In genomic region chr7:132599071-132599975, GRCm38 (mm10) we compare ENCODE assay signal across 8 mouse cellular contexts. TPM values are rescaled to one million over a fixed set of nuclear protein-coding genes. Genes with fewer than 3 reads are reported as not detected.
DNase-seq lines count a peak whose midpoint lies in the region; ATAC-seq lines count a peak whose summit lies in the region.

Nkx1-2 (minus strand) TSS chr7:132599637.

- H3K9me3 ChIP-seq in lung, embryonic 16.5 days (ENCODE audit: control insufficient read depth, low read length), result no peaks in the 10 kb centered on the region
- H3K9me3 ChIP-seq in embryonic facial prominence, embryonic 14.5 days (ENCODE audit: control insufficient read depth, low read length), result no peaks in the 10 kb centered on the region
- H3K9me3 ChIP-seq in limb, embryonic 13.5 days, result no peaks in the 10 kb centered on the region
- no peaks in the 10 kb centered on the region for H3K9me3 ChIP-seq in stomach, embryonic 14.5 days (ENCODE audit: control insufficient read depth, low read depth, low read length)

- H3K36me3 ChIP-seq in lung, embryonic 16.5 days (ENCODE audit: control insufficient read depth, insufficient read depth, low read length), result no peaks in the 10 kb centered on the region
- no peaks in the 10 kb centered on the region for H3K36me3 ChIP-seq in embryonic facial prominence, embryonic 14.5 days (ENCODE audit: control insufficient read depth, insufficient read depth, low read length)
- no peaks in the 10 kb centered on the region for H3K36me3 ChIP-seq in limb, embryonic 13.5 days
- no peaks in the 10 kb centered on the region for H3K36me3 ChIP-seq in stomach, embryonic 14.5 days (ENCODE audit: control insufficient read depth, insufficient read depth, low read length)

- peak; percentile 44; the same call in 1 of the 2 replicates for ATAC-seq in lung, embryonic 16.5 days (ENCODE audit: low read depth)
- ATAC-seq in embryonic facial prominence, embryonic 14.5 days (ENCODE audit: low read depth), result no peak
- 0 out of 2 replicates have a peak, but pooled peaks have one; percentile 16 for ATAC-seq in limb, embryonic 13.5 days (ENCODE audit: low FRiP score, low read depth)
- peak; percentile 20; the same call in 1 of the 2 replicates for ATAC-seq in stomach, embryonic 14.5 days (ENCODE audit: insufficient number of reproducible peaks, insufficient read depth, low FRiP score, low read depth)

- H3K4me3 ChIP-seq in lung, embryonic 16.5 days (ENCODE audit: low read length), result peak within 1 kb of the TSS; percentile 42
- H3K4me3 ChIP-seq in embryonic facial prominence, embryonic 14.5 days (ENCODE audit: low read depth, low read length), result peak within 1 kb of the TSS; percentile 41
- peak within 1 kb of the TSS; percentile 54 for H3K4me3 ChIP-seq in limb, embryonic 13.5 days
- peak within 1 kb of the TSS; percentile 29 for H3K4me3 ChIP-seq in stomach, embryonic 14.5 days (ENCODE audit: low read depth, low read length)

- DNase-seq in lung, postnatal 14 days, result no peak
- peak; percentile 33 for DNase-seq in embryonic facial prominence, embryonic 14.5 days (ENCODE audit: low spot score)
- DNase-seq in adrenal gland, adult 8-10 months, result no peak
- no peak for DNase-seq in urinary bladder, adult 18-20 months (ENCODE audit: low spot score in 2 of 2)
- DNase-seq in layer of hippocampus, adult 11-12 months (ENCODE audit: low spot score), result no peak

- no peak within 1 kb of the TSS for H3K9ac ChIP-seq in lung, embryonic 16.5 days (ENCODE audit: low read length)
- H3K9ac ChIP-seq in embryonic facial prominence, embryonic 14.5 days (ENCODE audit: low read depth, low read length), result peak within 1 kb of the TSS; percentile 25; the same call in 1 of the 2 replicates
- H3K9ac ChIP-seq in limb, embryonic 13.5 days, result peak within 1 kb of the TSS; percentile 63
- H3K9ac ChIP-seq in stomach, embryonic 14.5 days (replicated peaks; ENCODE audit: low read depth, low read length), result no peak within 1 kb of the TSS

- H3K4me1 ChIP-seq in lung, embryonic 16.5 days (replicated peaks; ENCODE audit: control insufficient read depth, insufficient read depth, low read length), result peaks cover 19% of the 10 kb centered on the region
- H3K4me1 ChIP-seq in embryonic facial prominence, embryonic 14.5 days (ENCODE audit: control insufficient read depth, insufficient read depth, low read length), result peaks cover 13% of the 10 kb centered on the region
- peaks cover 36% of the 10 kb centered on the region for H3K4me1 ChIP-seq in limb, embryonic 13.5 days
- 0 out of 2 replicates have a peak, but pooled peaks cover 13% of the 10 kb centered on the region for H3K4me1 ChIP-seq in stomach, embryonic 14.5 days (ENCODE audit: control insufficient read depth, insufficient read depth, low read length)

- WGBS in lung, embryonic 16.5 days, result under 1% methylated on average over 48 of the region's 52 CpGs
- under 1% methylated on average over 43 of the region's 52 CpGs for WGBS in embryonic facial prominence, embryonic 14.5 days
- 1% methylated on average over 51 of the region's 52 CpGs for WGBS in limb, embryonic 13.5 days
- under 1% methylated on average over 52 of the region's 52 CpGs for WGBS in stomach, embryonic 14.5 days

- peak within 1 kb of the TSS; percentile 63 for H3K4me2 ChIP-seq in lung, embryonic 16.5 days (ENCODE audit: low read depth, low read length)
- peak within 1 kb of the TSS; percentile 83 for H3K4me2 ChIP-seq in embryonic facial prominence, embryonic 14.5 days (ENCODE audit: low read depth, low read length)
- H3K4me2 ChIP-seq in limb, embryonic 13.5 days (replicated peaks), result peak within 1 kb of the TSS; percentile 83
- H3K4me2 ChIP-seq in stomach, embryonic 14.5 days (replicated peaks; ENCODE audit: low read depth, low read length), result peak within 1 kb of the TSS; percentile 58

- no peak within 1 kb of the TSS for H3K27ac ChIP-seq in lung, embryonic 16.5 days (ENCODE audit: low read length)
- no peak within 1 kb of the TSS for H3K27ac ChIP-seq in embryonic facial prominence, embryonic 14.5 days (replicated peaks; ENCODE audit: low read depth, low read length)
- H3K27ac ChIP-seq in limb, embryonic 13.5 days, result no peak within 1 kb of the TSS
- H3K27ac ChIP-seq in stomach, embryonic 14.5 days (ENCODE audit: low read length), result no peak within 1 kb of the TSS

- H3K27me3 ChIP-seq in lung, embryonic 16.5 days (ENCODE audit: control insufficient read depth, insufficient read depth, low read depth, low read length), result peaks cover 83% of the 10 kb centered on the region
- peaks cover 93% of the 10 kb centered on the region for H3K27me3 ChIP-seq in embryonic facial prominence, embryonic 14.5 days (replicated peaks; ENCODE audit: control insufficient read depth, insufficient read depth, low read length)
- H3K27me3 ChIP-seq in limb, embryonic 13.5 days, result peaks cover 88% of the 10 kb centered on the region
- peaks cover 71% of the 10 kb centered on the region for H3K27me3 ChIP-seq in stomach, embryonic 14.5 days (ENCODE audit: control insufficient read depth, insufficient read depth, low read length)

RNA-seq across cellular contexts. Expression of gene Nkx1-2, which starts in this region (rescaled TPM):
- polyA plus RNA-seq in lung, embryonic 16.5 days (2015; fragmentation: Nextera tagmentation; extraction: Ambion mirVana), result not detected in 2 replicates
- polyA plus RNA-seq in embryonic facial prominence, embryonic 14.5 days (2014; fragmentation: Nextera tagmentation; extraction: Ambion mirVana), result not detected in 2 replicates
- polyA plus RNA-seq in limb, embryonic 13.5 days (2015; fragmentation: Nextera tagmentation; extraction: Ambion mirVana), result 0.08 and 0.10 TPM in 2 replicates
- not detected in 2 replicates for polyA plus RNA-seq in stomach, embryonic 14.5 days (2014; fragmentation: Nextera tagmentation; extraction: Ambion mirVana)
- not detected for total RNA-seq in adrenal gland, adult 8-10 months (2022)

Comparison
In these comparisons a context has a peak if more than half of its experiments do, and no peak if none do; other contexts are left out.
1. Peak in ATAC-seq, H3K4me3 ChIP-seq and H3K4me2 ChIP-seq in lung, embryonic 16.5 days; RNA of the gene not detected or under 1 TPM.
2. Peak in DNase-seq, H3K4me3 ChIP-seq, H3K9ac ChIP-seq and H3K4me2 ChIP-seq in embryonic facial prominence, embryonic 14.5 days; RNA of the gene not detected or under 1 TPM.
3. Peak in ATAC-seq, H3K4me3 ChIP-seq, H3K9ac ChIP-seq and H3K4me2 ChIP-seq in limb, embryonic 13.5 days; RNA of the gene not detected or under 1 TPM.
4. Peak in ATAC-seq, H3K4me3 ChIP-seq and H3K4me2 ChIP-seq in stomach, embryonic 14.5 days; RNA of the gene not detected or under 1 TPM.